8 mouse cellular contexts compared by ENCODE assay signal in the genomic region with DNA sequence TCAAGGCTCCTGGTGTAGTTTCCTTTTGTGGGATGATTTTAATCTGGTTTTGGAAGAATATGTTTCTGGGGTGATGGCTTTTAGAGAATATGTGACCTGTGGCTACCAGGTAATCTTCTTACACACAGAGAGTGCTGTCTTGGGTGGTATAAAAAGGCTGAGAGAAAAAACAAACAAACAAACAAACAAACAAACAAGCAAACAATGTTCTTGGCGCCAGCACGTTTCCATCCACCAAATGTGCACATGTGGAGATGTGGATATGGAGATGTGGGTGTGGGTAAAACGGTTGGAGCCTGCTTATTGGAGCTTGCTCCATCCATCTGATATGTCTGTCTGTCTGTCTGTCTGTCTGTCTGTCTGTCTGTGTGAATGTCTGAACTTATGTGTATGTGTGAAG. TPM values are rescaled to one million over a fixed set of nuclear protein-coding genes. Genes with fewer than 3 reads are reported as not detected.
DNase-seq lines count a peak whose midpoint lies in the region; TF ChIP-seq lines count a peak whose summit lies in the region.
"Not testable (repeated sequence)": the region's sequence is repeated elsewhere in the genome, so short reads cannot be mapped to it uniquely, and the experiment has no call there.

No protein-coding gene starts in this region.

- not testable (repeated sequence) for H3K4me3 ChIP-seq in left cerebral cortex, adult 2 months

- DNase-seq in adrenal gland, postnatal 4 days (ENCODE audit: low spot score in 2 of 2), result peak; percentile 10 to 14
- DNase-seq in frontal cortex, postnatal 10 days (ENCODE audit: low spot score in 2 of 2), result peak; percentile 59 to 76
- DNase-seq in heart, postnatal 10 days, result peak; percentile 34 to 61
- peak; percentile 79 for DNase-seq in layer of hippocampus, adult 11-12 months (ENCODE audit: low spot score)
- peak; percentile 52 to 58 for DNase-seq in left cerebral cortex, adult 2 months (ENCODE audit: extremely low spot score in 1 of 2, low spot score in 2 of 2)
- DNase-seq in ovary, adult 18-20 months (ENCODE audit: low spot score), result peak; percentile 57
- DNase-seq in spleen, postnatal 4 days (ENCODE audit: low spot score in 2 of 2), result peak; percentile 41 to 76
- peak; percentile 32 to 54 for DNase-seq in urinary bladder, postnatal 36 days (ENCODE audit: low spot score in 2 of 2)

- H3K27ac ChIP-seq in left cerebral cortex, adult 2 months, result not testable (repeated sequence)

- not testable (repeated sequence) for TF ChIP-seq CTCF in left cerebral cortex, adult 2 months (IDR thresholded peaks at IDR 0.05)

- intact Hi-C loops in heart, postnatal 10 days (cut with DNase I); left cerebral cortex, adult 2 months (cut with DNase I): not testable (repeated sequence)

RNA-seq across cellular contexts. Expression of a gene that starts 57.7 kb away (rescaled TPM):
- 10 to 100 TPM; 51.2 to 59.1 TPM for total RNA-seq in adrenal gland, postnatal 4 days (2021)
- 10 to 100 TPM; 35.7 to 41.9 TPM for total RNA-seq in heart, postnatal 10 days (2021)
- 10 to 100 TPM; 11.3 to 13.5 TPM for total RNA-seq in left cerebral cortex, adult 2 months (2021)

Comparison
In these comparisons a context has a peak if more than half of its experiments do, and no peak if none do; other contexts are left out.
1. DNase-seq: peak in every context shown above with its lines; median percentile 79 in layer of hippocampus, adult 11-12 months; 68 in frontal cortex, postnatal 10 days; 58 in spleen, postnatal 4 days; 57 in ovary, adult 18-20 months; 55 in left cerebral cortex, adult 2 months; 48 in heart, postnatal 10 days; 43 in urinary bladder, postnatal 36 days; 12 in adrenal gland, postnatal 4 days.